19 mouse cellular contexts compared by ENCODE assay signal in the genomic region with DNA sequence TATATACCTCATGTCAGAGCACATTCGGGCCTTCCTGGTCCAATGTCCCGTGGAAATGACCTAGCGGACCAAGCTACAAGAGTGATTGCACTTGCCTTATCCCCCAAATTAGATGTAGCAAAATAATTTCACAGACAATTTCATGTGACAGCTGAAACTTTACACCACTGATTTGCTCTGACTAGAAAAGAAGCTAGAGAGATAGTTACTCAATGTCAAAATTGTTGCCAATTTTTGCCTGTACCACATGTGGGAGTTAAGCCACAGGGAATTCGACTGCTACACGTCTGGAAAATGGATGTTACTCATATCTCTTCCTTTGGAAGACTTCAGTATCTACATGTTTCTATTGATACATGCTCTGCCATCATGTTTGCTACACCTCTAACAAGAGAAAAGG.
"Had no signal": no experiment of that assay in that cellular context is flagged by ENCODE, and none has a peak within 500 bp of the region (broad histone marks: within the 10 kb centered on the region; RNA-seq: fewer than 3 reads in every experiment).

No protein-coding gene starts in this region.

- H3K4me3 ChIP-seq: liver, embryonic 15.5 days; lung, embryonic 15.5 days; megakaryocyte, embryonic 14.5 days; midbrain, embryonic 12.5 days; midbrain, embryonic 15.5 days; neural tube, embryonic 12.5 days had no signal

- DNase-seq: liver, postnatal 0 days; lung, adult 2 months; lung, postnatal 14 days; lung, postnatal 36 days; retina, postnatal 1 day; right cerebral cortex, adult 18-20 months; right cerebral cortex, postnatal 25 days; right cerebral cortex, postnatal 4 days; spleen, adult 18-20 months; thymus, adult 18-20 months; thymus, postnatal 14 days; thymus, postnatal 36 days had no signal

- H3K4me1 ChIP-seq: liver, embryonic 15.5 days; lung, embryonic 15.5 days; megakaryocyte, embryonic 14.5 days; midbrain, embryonic 12.5 days; midbrain, embryonic 15.5 days; neural tube, embryonic 12.5 days had no signal

- H3K27me3 ChIP-seq: liver, embryonic 15.5 days; lung, embryonic 15.5 days; megakaryocyte, embryonic 14.5 days; midbrain, embryonic 12.5 days; midbrain, embryonic 15.5 days; neural tube, embryonic 12.5 days had no signal

- H3K36me3 ChIP-seq: liver, embryonic 15.5 days; lung, embryonic 15.5 days; midbrain, embryonic 12.5 days; midbrain, embryonic 15.5 days; neural tube, embryonic 12.5 days had no signal

- H3K27ac ChIP-seq: liver, embryonic 15.5 days; lung, embryonic 15.5 days; macrophage; midbrain, embryonic 12.5 days; midbrain, embryonic 15.5 days; neural tube, embryonic 12.5 days had no signal
